Mouse (Mus musculus): ENCODE data around the gene Myom3.

- TF ChIP-seq CTCF (IDR thresholded peaks at IDR 0.05) (no peak), EP300 (IDR thresholded peaks at IDR 0.05) (no peak)
Measured at GRCm38 (mm10) chr4:135770611-135771305, 11.2 kb downstream of the Myom3 start.

All from lung, postnatal 0 days (tissue).